Mouse (Mus musculus): ENCODE data around the gene Nrap.

GRCm38 (mm10) chr19:56297264-56297663 lies 92.6 kb downstream of the Nrap start:
- TF ChIP-seq CTCF (IDR thresholded peaks at IDR 0.05; ENCODE audit: low read depth, low read length), result no peak
- no peak for TF ChIP-seq POLR2A (IDR thresholded peaks at IDR 0.05; ENCODE audit: extremely low read depth, insufficient read depth, low read length)

All from liver, adult 2 months (tissue).